Mouse (Mus musculus) heart, postnatal 25 days (tissue): ENCODE measurements around the gene Nlrp10. TPM values are rescaled to one million over a fixed set of nuclear protein-coding genes. Genes with fewer than 3 reads are reported as not detected.

Experiments
- DNase-seq: peaks from one replicate; pipeline ENCODE4 v3.0.0; 2022; ENCODE audit warnings: low spot score
- intact Hi-C: fragments of 180-260 bp; cut with DNase I; formaldehyde crosslinking; loops from one replicate; pipeline ENCODE4 v1.15.1; 2025
- total RNA-seq, 2 experiments: library from RNA; stranded (reverse); gene quantifications; 2 replicates each; pipeline ENCODE4 v1.2.3; 2021

The Nlrp10 gene
- 10 to 100 TPM; 21.2 to 23.1 TPM for total RNA-seq

DNA sequence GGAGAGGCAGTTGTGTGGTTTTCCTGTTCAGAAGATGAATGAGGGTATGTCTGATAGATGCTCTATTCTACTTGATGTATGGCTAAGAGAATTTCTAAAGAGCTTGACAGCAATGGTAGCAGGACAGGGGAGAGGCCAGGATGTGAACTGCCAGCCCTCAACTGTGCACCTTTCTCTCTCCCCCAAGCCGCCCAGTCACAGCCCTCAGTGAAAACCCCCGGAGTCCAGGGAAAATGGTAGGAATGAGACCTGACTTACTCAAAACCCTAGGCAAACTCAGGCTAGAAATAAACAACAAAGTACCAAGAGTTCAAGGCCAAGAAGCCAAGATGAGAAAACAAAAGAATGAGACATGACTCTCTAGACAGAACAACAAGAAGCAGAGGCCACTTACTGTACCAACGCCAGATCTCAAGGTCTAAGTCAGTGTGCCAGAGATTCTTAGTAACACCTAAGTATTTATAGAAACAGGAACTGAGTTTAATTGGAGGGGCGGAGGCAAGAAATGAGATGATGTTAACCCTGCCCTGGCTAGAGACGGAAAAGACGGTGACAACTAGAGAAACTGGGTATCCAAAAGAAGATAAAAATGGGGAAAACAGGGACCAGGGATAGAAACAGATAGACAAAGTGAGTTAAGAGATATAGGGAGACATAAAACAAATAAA lies at the start of gene Nlrp10:
Gene Nlrp10 (minus strand): TSS at position 453 of the 668 bp plus-strand sequence.
- no peak for DNase-seq
- intact Hi-C loops = loop anchor here (5.0 kb wide), 1 partner anchor 78 kb away; the partner anchor contains the start of gene Olfr516

GRCm38 (mm10) chr7:108972273-108972672 lies 42.3 kb upstream of the Nlrp10 start:
- intact Hi-C loops = no loop called here

DNA sequence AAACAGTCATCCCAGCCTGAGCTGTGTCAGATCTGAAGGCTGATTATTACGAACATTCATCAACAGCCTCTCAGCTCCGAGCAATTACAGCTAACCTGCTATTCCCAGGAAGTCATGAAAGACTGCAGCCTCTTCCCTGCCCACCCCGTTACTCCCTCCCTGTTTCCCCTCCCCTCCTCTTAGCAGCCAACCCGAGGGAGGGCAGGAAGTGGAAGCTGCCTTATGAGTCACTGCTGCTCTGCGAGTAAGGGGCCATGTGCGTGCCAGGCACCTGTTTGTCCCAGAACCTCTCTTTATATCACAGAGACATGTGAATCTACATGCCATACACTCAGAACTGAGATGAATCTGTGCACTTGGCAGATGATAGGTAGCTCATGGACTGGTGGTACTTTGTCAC lies 38.2 kb upstream of the Nlrp10 start:
- no peak for DNase-seq
- intact Hi-C loops = no loop called here

More at GRCm38 (mm10) chr7:108972273-108972672, 42.3 kb upstream of the Nlrp10 start:
- no peak for DNase-seq

- intact Hi-C loops = loop anchor here (2.0 kb wide), 2 partner anchors 54 to 62 kb away; no protein-coding TSS in a partner anchor
Measured at GRCm38 (mm10) chr7:108966742-108967362, 36.9 kb upstream of the Nlrp10 start.

DNA sequence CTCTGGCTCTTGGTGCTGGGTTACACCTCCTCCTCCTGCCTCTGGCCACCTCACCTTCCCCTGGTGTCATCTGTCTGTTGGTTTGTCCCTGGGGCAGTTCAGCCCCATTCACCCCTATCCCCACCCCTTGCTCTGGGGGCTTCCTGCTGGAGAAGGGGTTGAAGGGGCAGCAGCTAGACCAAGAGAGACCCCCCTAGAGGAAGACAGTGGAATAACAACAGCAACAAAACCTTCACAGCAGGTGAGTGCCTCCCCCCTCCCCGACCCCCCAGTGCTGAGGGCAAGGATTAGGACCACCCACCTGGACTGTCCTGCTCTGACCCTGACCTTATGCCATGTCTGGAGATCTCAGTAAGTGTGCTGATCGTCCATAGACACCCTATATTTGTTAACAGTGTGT lies 36.0 kb upstream of the Nlrp10 start:
- intact Hi-C loops = loop anchor here (2.0 kb wide), 2 partner anchors 55 to 63 kb away; no protein-coding TSS in a partner anchor
- no peak for DNase-seq

More at GRCm38 (mm10) chr7:108966742-108967362, 36.9 kb upstream of the Nlrp10 start:
- DNase-seq = no peak

DNA sequence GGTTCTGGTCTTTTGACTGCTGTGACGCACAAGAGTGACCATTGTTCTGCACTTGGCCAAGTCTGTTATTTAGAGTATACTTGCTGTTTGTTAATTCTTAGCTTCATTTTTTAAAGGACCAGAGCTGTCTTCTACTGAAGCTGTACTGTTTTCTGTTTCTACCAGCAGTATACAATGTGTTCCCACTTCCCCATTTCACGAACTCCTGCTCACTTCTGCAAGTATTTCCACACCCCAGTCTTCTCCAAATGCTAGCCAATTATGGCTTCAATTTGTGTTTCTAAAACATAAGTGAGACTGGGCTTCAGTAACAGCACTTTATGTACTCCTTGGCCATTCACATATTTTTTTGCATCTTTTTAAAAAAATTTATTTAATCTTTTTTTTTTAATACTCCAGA lies 27.8 kb upstream of the Nlrp10 start:
- intact Hi-C loops = no loop called here
- DNase-seq = no peak

- intact Hi-C loops = no loop called here
- no peak for DNase-seq
Measured at GRCm38 (mm10) chr7:108954185-108954584, 24.2 kb upstream of the Nlrp10 start.

DNA sequence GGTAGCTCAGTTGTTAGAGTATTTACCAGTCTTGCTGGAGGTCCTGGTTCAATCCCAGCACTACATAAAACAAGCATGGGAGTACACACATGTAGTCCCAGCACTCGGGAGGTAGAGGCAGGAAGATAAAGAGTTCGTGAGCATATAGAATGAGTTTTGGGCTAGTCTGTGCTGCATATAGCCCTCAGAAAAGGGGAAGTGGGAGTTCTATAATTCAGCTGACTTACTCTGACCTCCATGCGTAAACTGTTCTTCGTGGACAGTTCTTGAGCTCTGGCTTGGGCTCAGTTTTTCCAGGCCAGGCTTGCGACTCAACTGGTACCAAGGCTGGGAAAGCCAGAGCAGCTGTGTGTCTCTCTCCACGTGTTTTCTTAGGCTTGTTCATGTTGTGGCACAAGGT lies 22.8 kb upstream of the Nlrp10 start:
- intact Hi-C loops = no loop called here
- DNase-seq = no peak

DNA sequence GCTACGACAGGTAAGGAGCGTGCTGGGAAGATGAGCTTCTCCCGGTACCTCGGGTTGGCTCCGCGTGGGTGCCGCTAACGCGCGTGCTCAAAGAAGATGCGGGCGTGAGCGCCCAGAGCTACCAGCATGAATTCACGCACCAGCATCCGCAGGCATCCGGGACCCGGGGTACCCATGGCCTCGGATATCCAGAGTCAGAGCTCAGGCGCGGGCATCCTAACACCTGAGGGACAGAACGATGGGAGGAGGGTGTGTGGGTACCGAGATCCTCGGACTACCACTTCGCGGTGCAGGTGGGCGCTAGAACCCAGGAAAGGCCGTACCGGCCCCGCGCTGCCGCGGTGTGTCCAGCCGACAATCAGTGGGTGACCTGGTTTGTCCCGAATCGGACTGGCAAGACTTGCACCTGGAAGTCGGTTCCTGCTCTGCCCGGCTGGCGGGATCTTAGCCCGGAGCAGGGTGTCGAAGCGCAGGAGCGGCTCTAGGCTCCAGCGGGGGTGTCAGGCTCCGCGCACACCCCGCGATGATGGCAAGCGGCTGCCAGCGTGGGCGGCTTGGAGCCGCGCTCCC lies 20.9 kb upstream of the Nlrp10 start:
- intact Hi-C loops = no loop called here
- DNase-seq = no peak

DNA sequence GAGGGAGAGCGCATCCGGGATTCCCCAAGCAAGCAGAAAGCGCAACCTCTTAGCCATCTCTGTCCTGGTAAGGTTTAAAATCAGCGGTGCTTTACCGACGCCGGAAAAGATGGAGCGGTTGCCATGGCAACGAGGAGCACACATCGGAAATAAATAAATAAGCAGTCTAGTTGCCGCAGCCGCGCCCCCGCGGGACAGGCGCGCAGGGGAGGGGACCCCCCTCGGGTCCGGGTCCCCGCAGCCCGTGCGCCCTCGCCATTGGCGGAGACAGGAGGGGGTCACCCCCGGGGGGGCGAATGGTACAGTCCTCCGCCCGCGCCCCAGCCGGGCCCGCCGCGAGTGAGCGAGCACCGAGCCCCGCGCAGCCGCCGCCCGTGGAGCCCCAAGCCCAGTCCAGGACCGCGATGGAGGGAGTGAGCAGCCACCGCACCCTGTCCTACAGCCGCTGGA lies 20.4 kb upstream of the Nlrp10 start, which contains the start of gene Tub:
Gene Tub (plus strand): TSS at position 27 of the 450 bp plus-strand sequence.
- DNase-seq = no peak
- intact Hi-C loops = no loop called here

DNA sequence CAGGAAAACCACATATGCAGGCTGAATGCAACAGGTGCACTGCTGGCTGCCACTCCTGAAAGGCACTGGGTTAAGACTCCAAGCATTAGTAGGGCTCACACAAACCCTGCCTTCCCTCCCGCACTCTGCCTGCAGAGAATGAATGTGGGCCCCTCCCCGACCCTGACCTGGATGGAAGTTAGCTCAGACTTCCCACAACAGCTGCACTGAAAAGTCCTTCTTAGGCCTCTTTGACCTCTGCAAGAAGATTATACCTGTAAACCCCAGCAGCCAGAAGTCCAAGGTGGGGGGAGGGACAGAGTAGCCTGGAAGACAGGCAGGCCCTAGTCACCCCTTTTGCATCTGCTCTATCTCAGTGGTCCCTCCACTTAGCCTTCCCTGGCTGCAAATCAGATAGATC lies 19.3 kb upstream of the Nlrp10 start:
- intact Hi-C loops = no loop called here
- DNase-seq = no peak

DNA sequence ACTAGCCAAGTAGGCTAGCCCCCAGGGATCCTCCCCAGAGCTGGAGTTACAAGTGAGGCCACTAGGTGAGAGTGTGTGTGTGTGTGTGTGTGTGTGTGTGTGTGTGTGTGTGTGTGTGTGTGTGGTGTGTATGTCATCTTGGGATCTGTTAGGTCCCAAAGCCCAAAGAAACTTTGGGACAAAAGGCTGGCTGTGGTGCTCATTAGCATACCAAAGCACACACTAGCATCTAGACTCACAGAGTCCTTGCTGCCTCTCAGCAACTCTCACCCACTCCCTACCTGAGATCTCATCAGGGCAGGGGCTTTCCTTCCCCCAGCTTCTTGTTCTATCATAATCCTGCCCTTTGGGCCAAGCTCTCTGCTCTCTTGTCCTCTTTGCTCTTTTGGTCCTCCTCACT lies 18.6 kb upstream of the Nlrp10 start:
- intact Hi-C loops = no loop called here
- DNase-seq = no peak

- no peak for DNase-seq
- intact Hi-C loops = no loop called here
Measured at GRCm38 (mm10) chr7:108944002-108944401, 14.0 kb upstream of the Nlrp10 start.

DNA sequence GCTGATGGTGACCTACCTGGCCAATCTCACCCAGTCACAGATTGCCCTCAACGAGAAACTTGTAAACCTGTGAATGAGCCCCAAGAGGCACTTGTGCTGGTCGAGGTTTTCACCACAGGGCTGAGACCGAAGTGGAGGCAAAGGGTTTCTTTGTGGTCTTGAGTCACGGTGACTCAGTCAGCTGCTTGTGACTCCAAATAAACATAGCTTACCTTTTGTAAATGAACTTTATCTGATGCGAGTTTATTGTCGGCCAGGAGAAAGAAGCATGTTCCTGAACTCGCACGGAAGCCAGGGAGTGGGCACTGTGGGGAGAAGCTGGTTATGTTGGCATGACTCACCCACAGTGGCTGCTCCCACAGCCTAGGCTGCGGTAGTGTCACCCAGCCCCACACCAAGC lies 11.5 kb upstream of the Nlrp10 start:
- intact Hi-C loops = no loop called here
- DNase-seq = no peak

GRCm38 (mm10) chr7:108936591-108936990 lies 6.6 kb upstream of the Nlrp10 start:
- intact Hi-C loops = no loop called here
- DNase-seq = no peak

DNA sequence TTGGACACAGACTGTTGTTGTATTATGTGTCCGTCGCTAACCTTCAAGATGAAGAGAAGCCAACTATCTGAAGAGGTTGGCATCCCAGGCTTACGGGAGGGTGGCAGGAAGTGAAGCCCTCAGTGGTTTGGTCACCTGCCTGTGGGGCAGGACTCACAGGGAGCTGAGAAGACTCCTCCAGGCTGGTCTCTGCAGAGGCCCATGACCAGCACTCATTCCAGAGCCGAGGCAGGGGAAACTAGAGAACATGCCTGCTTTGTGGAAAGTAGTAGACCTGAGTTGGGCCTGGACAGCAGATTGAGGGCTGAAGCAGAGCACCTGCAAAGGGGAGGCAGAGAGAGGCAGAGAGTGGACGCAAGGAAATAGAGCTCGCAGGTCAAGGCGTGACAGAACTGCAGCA lies 5.4 kb upstream of the Nlrp10 start:
- intact Hi-C loops = no loop called here

DNA sequence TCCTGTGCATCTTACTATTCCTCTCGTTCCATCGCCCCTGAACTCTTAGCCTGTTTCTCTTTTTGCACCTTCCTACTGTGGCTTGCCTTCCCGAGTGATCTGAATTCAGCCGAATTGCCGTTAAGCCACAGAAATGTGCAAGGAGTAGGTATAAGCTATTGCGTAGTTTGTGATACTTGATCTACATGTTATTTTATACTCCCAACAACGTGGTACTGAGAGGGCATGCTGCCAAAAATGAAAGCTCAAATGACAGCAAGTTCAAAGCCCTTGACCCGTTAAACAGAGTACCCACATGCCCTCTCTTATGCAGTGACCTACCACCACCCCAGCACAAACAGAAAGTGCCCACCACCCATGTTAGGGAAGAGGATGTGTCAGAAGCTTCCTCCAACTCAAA lies 4.9 kb upstream of the Nlrp10 start:
- DNase-seq = no peak
- intact Hi-C loops = loop anchor here (1.0 to 5.0 kb wide), 2 partner anchors 83 to 120 kb away; partner anchors contain the start of gene Olfr516

More for the DNA sequence above, 5.4 kb upstream of the Nlrp10 start:
- no peak for DNase-seq

DNA sequence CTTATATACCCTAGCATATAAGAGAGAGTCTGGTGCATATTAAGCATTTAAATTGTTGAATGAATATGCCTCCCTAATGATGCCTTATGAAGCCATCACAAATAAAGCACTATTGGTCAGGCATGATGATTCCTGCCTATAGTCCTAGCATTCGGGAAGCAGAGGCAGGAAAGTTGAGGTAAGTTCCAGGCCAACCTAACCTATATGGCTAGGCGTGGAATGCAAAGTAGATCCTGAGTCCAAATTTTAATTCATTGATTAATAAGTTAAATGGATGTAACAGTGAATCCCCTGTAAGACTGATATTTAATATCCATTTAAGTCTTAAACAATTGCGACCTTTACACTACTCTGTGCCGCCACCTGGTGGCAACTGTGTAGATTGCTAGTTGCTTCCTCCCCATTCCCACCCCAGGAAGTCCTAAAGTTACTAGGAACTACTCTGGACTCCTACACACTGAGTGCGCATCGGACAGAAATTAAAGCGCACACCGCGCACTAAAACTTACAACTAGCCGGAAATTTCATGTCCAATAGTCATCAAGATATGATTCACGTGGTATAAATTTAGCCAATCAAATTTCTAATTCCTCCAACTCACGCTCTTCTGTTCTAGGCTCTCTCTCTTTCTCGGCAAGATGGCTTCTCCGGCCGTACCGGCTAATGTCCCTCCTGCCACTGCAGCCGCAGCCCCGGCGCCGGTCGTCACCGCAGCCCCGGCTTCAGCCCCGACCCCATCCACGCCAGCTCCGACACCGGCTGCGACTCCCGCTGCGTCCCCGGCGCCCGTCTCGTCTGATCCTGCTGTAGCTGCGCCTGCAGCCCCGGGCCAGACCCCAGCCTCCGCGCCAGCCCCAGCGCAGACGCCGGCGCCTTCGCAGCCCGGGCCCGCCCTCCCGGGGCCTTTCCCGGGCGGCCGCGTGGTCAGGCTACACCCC lies 4.1 kb upstream of the Nlrp10 start, which contains the start of gene Eif3f:
Gene Eif3f (plus strand): TSS at position 624 of the 938 bp plus-strand sequence.
- DNase-seq = peak; percentile 89
- intact Hi-C loops = loop anchor here (1.0 to 5.0 kb wide), 2 partner anchors 82 to 119 kb away; partner anchors contain the start of gene Olfr516

DNA sequence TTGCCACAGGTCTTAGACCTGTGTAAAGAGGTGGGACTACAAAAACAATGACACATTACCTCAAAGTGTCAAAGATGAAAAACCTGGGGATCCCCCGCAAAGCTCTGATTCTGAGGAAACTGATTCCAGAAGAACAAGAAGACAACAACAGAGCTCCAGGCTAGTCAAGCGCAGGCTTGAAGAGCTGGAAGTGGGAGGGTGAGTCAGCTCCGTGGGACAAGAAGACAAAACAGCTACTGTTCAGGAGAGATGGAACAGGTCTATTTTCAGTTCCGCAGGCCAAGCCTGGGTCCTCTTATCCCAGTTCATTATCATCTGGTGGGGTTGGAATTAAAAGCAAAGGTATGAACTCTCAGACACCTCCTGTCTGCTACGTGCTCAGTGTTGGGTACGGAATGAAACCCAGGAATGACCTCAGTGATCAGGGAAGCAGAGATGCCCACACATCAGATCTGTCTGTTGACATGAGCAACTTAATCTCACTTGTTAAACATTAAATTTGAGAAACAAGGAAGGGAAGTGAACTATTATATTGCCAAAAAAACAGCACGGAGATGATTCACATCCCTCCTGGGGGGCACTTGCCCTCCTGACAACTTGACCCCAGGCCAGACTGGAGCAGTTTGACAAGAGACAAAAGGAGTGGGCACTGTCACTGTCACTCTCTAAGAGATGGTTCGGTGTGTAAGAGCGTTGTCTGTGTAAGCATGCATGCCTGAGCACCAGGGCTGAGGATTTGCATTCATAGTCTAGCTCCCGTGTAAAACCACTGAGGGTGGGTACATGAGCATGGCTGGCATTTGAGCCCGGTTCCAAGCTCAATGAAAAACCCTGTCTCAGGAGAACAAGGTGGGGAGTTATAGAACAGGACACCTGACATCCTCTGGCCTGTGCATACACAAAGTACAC lies 1.4 kb downstream of the Nlrp10 start:
- DNase-seq = no peak
- intact Hi-C loops = no loop called here
